ENCODE assay signal across 8 mouse cellular contexts in the genomic region with DNA sequence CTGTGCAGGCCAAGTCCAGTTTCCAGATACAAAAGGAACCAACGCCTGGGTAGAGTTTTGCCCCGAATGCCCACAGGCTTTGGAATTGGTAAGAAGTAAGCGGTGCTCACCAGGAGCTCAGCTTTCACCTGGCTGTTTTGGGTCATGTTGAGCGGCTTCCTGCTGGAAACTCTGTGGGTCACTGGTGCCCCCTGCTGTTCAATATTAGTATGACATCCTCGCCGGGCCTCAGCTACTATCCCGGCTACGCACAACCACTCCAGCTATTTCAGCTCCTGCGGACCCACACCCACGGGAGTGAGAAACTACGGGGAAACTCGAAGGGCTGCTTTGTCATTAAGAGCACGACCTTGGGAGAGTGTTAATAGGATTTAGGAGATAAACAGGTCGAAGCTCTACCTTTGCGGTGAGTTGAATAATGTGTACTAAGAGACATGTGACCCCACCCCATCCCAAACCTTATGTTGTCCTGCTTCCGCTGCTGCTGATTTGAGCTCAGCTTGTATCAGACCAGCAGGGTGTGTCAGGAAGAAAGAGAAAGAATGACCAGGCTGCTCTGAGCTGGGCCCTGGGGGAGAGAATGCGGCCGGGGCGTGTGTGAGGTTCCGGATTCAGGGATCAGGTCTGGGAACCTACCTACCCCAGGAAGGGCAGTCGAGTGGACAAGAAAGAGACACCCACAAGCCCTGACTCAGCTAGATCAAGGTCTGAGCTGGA. TPM values are rescaled to one million over a fixed set of nuclear protein-coding genes. Genes with fewer than 3 reads are reported as not detected.
DNase-seq lines count a peak whose midpoint lies in the region; ATAC-seq lines count a peak whose summit lies in the region.

No protein-coding gene starts in this region.

- WGBS in kidney, embryonic 16.5 days: 26% methylated on average over 21 of the region's 21 CpGs
- WGBS in intestine, embryonic 15.5 days: 25% methylated on average over 21 of the region's 21 CpGs

- H3K27me3 ChIP-seq in kidney, embryonic 16.5 days (ENCODE audit: insufficient read depth, low read length): no peaks in the 10 kb centered on the region
- H3K27me3 ChIP-seq in intestine, embryonic 15.5 days (replicated peaks): 0 out of 2 replicates have a peak, but pooled peaks cover 2% of the 10 kb centered on the region

- no peak overlapping the region for H3K4me2 ChIP-seq in kidney, embryonic 16.5 days (replicated peaks; ENCODE audit: low read depth, low read length)
- H3K4me2 ChIP-seq in intestine, embryonic 15.5 days (replicated peaks): no peak overlapping the region

- intact Hi-C loops in left cerebral cortex, postnatal 14 days (cut with DNase I): loop anchor here (1.0 kb wide), 1 partner anchor 97 kb away; no protein-coding TSS in a partner anchor

- H3K27ac ChIP-seq in kidney, embryonic 16.5 days (ENCODE audit: low read length): no peak overlapping the region
- H3K27ac ChIP-seq in intestine, embryonic 15.5 days: no peak overlapping the region

- no peaks in the 10 kb centered on the region for H3K9me3 ChIP-seq in kidney, embryonic 16.5 days (ENCODE audit: low read length)
- H3K9me3 ChIP-seq in intestine, embryonic 15.5 days: no peaks in the 10 kb centered on the region

- H3K4me1 ChIP-seq in kidney, embryonic 16.5 days (ENCODE audit: insufficient read depth, low read length): peaks cover 15% of the 10 kb centered on the region
- 0 out of 2 replicates have a peak, but pooled peaks cover 5% of the 10 kb centered on the region for H3K4me1 ChIP-seq in intestine, embryonic 15.5 days (replicated peaks)

- no peak for ATAC-seq in kidney, embryonic 16.5 days (ENCODE audit: low FRiP score, low TSS enrichment)
- peak; percentile 53 for ATAC-seq in intestine, embryonic 15.5 days
- peak; percentile 65; the same call in 1 of the 2 replicates for ATAC-seq in monocyte, adult 5-6 weeks (replicated peaks; ENCODE audit: insufficient number of reproducible peaks, low FRiP score, low TSS enrichment, poor library complexity, severe bottlenecking)

- no peaks in the 10 kb centered on the region for H3K36me3 ChIP-seq in kidney, embryonic 16.5 days (ENCODE audit: insufficient read depth, low read length)
- no peaks in the 10 kb centered on the region for H3K36me3 ChIP-seq in intestine, embryonic 15.5 days

- no peak overlapping the region for H3K9ac ChIP-seq in kidney, embryonic 16.5 days (replicated peaks; ENCODE audit: low read length)
- H3K9ac ChIP-seq in intestine, embryonic 15.5 days: no peak overlapping the region

- DNase-seq in kidney, adult 11 months: peak; percentile 64
- peak; percentile 92 to 94 for DNase-seq in cerebellum, postnatal 14 days
- peak; percentile 70 to 72 for DNase-seq in gastrocnemius, adult 8-10 months (ENCODE audit: low spot score in 2 of 2)
- DNase-seq in left cerebral cortex, postnatal 14 days (ENCODE audit: low spot score in 2 of 2): peak; percentile 83 to 91
- peak; percentile 46 to 71 for DNase-seq in spleen, postnatal 14 days (ENCODE audit: low spot score in 2 of 2)

- no peak overlapping the region for H3K4me3 ChIP-seq in kidney, embryonic 16.5 days (ENCODE audit: low read length)
- no peak overlapping the region for H3K4me3 ChIP-seq in intestine, embryonic 15.5 days (replicated peaks)

RNA-seq across cellular contexts. Expression of gene Meox1, which starts 16.2 kb away (rescaled TPM):
- 15.2 and 15.5 TPM in 2 replicates for polyA plus RNA-seq in kidney, embryonic 16.5 days (2015; fragmentation: Nextera tagmentation; extraction: Ambion mirVana)
- total RNA-seq in gastrocnemius, adult 8-10 months (2022): 1 to 10 TPM; 1.1 to 2.4 (median 1.8) TPM
- polyA plus RNA-seq in intestine, embryonic 15.5 days (2015; fragmentation: Nextera tagmentation; extraction: Ambion mirVana): 4.4 and 4.5 TPM in 2 replicates
- 1 to 10 TPM; 2.1 to 2.4 TPM for total RNA-seq in left cerebral cortex, postnatal 14 days (2021)
- not detected in 3 replicates for total RNA-seq in monocyte, adult 5-6 weeks (2017)

RNA-seq across cellular contexts. Expression of gene Sost, which starts 56.4 kb away (rescaled TPM):
- 0.76 and 0.80 TPM in 2 replicates for polyA plus RNA-seq in kidney, embryonic 16.5 days (2015; fragmentation: Nextera tagmentation; extraction: Ambion mirVana)
- total RNA-seq in gastrocnemius, adult 8-10 months (2022): not detected
- 0.13 TPM in 2 replicates for polyA plus RNA-seq in intestine, embryonic 15.5 days (2015; fragmentation: Nextera tagmentation; extraction: Ambion mirVana)
- not detected for total RNA-seq in left cerebral cortex, postnatal 14 days (2021)
- not detected in 3 replicates for total RNA-seq in monocyte, adult 5-6 weeks (2017)
